ENCODE assay signal across 35 mouse cellular contexts in the genomic region with DNA sequence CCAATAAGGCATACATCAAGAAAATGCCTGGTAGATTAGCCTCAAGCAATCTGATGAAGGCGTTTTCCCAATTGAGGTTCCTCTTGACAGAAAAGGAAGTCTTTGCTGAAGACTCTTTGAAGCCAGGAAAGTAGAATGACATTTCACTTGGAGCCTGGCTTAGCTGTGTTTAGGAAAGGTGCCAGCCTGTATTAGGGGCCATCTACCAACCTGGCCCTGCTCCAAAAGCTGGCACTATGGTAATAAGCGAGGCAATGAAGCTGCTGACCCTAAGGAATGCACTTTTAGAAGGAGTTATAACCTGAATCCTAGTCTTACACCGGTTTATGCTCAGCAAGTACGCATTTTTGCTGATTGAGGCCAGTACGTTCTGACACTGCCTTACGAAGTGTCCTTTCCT.
"Had no signal": no experiment of that assay in that cellular context is flagged by ENCODE, and none has a peak within 500 bp of the region (broad histone marks: within the 10 kb centered on the region; RNA-seq: fewer than 3 reads in every experiment).

No protein-coding gene starts in this region.

- H3K9me3 ChIP-seq: heart, embryonic 10.5 days; heart, embryonic 13.5 days; heart, embryonic 15.5 days; hindbrain, embryonic 10.5 days; hindbrain, embryonic 12.5 days; hindbrain, embryonic 13.5 days; hindbrain, embryonic 15.5 days; intestine, embryonic 15.5 days; kidney, embryonic 15.5 days had no signal

- H3K4me2 ChIP-seq: heart, embryonic 11.5 days; heart, embryonic 12.5 days; heart, embryonic 13.5 days; heart, embryonic 15.5 days; hindbrain, embryonic 12.5 days; hindbrain, embryonic 13.5 days; hindbrain, embryonic 14.5 days; hindbrain, embryonic 15.5 days; intestine, embryonic 15.5 days; kidney, embryonic 15.5 days had no signal

- H3K27ac ChIP-seq: heart, embryonic 10.5 days; heart, embryonic 13.5 days; heart, embryonic 15.5 days; hindbrain, embryonic 10.5 days; hindbrain, embryonic 12.5 days; hindbrain, embryonic 13.5 days; hindbrain, embryonic 14.5 days; hindbrain, embryonic 15.5 days; hindbrain, postnatal 0 days; intestine, embryonic 15.5 days; kidney, embryonic 15.5 days; kidney, postnatal 0 days; layer of hippocampus, adult 2 months had no signal

- H3K36me3 ChIP-seq: heart, embryonic 10.5 days; heart, embryonic 12.5 days; heart, embryonic 13.5 days; heart, embryonic 15.5 days; hindbrain, embryonic 10.5 days; hindbrain, embryonic 12.5 days; hindbrain, embryonic 13.5 days; hindbrain, embryonic 15.5 days; intestine, embryonic 15.5 days; kidney, embryonic 15.5 days had no signal

- H3K27me3 ChIP-seq: heart, embryonic 12.5 days; heart, embryonic 13.5 days; heart, embryonic 15.5 days; hindbrain, embryonic 12.5 days; hindbrain, embryonic 13.5 days; hindbrain, embryonic 15.5 days; intestine, embryonic 15.5 days had no signal

- DNase-seq: heart, postnatal 10 days; heart, postnatal 14 days; heart, postnatal 36 days; heart, postnatal 4 days; kidney, adult 11 months; kidney, adult 18-20 months; kidney, adult 2 months; kidney, adult 8-10 months; kidney, adult 9 months; kidney, postnatal 10 days; kidney, postnatal 14 days; kidney, postnatal 25 days; kidney, postnatal 36 days; kidney, postnatal 4 days; layer of hippocampus, adult 9-11 months; layer of hippocampus, postnatal 36 days had no signal

- H3K4me3 ChIP-seq: heart, embryonic 10.5 days; heart, embryonic 12.5 days; heart, embryonic 13.5 days; heart, embryonic 15.5 days; hindbrain, embryonic 10.5 days; hindbrain, embryonic 12.5 days; hindbrain, embryonic 13.5 days; hindbrain, embryonic 15.5 days; intestine, embryonic 15.5 days; kidney, embryonic 15.5 days; layer of hippocampus, adult 2 months had no signal

- ATAC-seq: hindbrain, embryonic 16.5 days; hindbrain, postnatal 0 days; inflammation-experienced regulatory T-cells, adult 6 months; intestine, embryonic 15.5 days; intestine, embryonic 16.5 days; intestine, postnatal 0 days had no signal

- H3K9ac ChIP-seq: heart, embryonic 12.5 days; heart, embryonic 13.5 days; heart, embryonic 15.5 days; hindbrain, embryonic 12.5 days; hindbrain, embryonic 13.5 days; hindbrain, embryonic 14.5 days; hindbrain, embryonic 15.5 days; intestine, embryonic 15.5 days; kidney, embryonic 15.5 days had no signal
